Mouse (Mus musculus): ENCODE measurements around the gene Trhr2. TPM values are rescaled to one million over a fixed set of nuclear protein-coding genes. Genes with fewer than 3 reads are reported as not detected.
"Not testable (repeated sequence)": the region's sequence is repeated elsewhere in the genome, so short reads cannot be mapped to it uniquely, and the experiment has no call there.

The Trhr2 gene
- total RNA-seq, 1 experiment from 2014 or later: not detected

DNA sequence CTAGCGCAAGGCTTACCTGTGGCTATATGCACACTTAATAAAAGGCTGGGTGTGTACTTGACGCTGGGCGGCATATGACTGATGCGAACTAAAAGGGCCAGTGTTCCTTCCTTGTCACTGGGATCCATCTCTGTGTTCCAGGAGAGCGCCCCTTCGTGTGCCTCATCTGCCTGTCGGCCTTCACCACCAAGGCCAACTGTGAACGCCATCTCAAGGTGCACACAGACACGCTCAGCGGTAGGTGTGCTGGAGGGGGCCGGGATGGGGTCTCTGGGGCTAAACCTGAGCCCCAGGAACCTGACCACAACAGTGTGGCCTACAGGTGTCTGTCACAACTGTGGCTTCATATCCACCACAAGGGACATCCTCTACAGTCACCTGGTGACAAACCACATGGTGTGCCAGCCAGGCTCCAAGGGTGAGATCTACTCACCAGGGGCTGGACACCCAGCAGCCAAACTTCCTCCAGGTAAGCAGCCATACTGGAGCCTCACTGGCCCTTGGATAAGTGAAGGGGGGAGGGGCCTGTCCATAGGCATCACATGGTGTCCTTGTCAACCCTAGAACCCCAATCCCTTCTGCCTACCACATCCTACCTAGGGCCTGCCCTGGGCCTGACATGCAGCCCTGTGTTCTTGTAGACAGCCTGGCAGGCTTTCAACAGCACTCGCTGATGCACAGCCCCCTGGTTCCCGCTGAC, 25.6 kb downstream of the Trhr2 start:
- no peak for ATAC-seq (ENCODE audit: extremely low read depth, insufficient number of reproducible peaks, low FRiP score, poor library complexity, severe bottlenecking)

DNA sequence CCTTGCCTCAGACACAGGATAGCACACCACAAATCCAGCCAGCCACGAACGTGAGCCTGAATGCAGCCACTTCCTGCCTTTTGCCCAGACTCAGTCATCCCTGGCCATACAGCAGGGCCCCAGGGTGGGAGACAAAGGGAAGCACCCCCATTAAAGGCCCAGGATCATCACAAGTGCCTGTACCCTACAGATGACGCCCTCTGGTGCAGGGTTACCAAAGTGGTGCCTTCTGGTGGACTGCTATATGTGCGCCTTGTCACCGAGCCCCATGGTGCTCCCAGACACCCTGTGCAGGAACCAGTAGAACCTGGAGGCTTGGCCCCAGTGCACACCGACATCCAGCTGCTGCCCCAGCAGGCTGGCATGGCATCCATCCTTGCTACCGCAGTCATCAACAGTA, 27.0 kb downstream of the Trhr2 start:
- no peak for ATAC-seq (ENCODE audit: extremely low read depth, insufficient number of reproducible peaks, low FRiP score, poor library complexity, severe bottlenecking)

DNA sequence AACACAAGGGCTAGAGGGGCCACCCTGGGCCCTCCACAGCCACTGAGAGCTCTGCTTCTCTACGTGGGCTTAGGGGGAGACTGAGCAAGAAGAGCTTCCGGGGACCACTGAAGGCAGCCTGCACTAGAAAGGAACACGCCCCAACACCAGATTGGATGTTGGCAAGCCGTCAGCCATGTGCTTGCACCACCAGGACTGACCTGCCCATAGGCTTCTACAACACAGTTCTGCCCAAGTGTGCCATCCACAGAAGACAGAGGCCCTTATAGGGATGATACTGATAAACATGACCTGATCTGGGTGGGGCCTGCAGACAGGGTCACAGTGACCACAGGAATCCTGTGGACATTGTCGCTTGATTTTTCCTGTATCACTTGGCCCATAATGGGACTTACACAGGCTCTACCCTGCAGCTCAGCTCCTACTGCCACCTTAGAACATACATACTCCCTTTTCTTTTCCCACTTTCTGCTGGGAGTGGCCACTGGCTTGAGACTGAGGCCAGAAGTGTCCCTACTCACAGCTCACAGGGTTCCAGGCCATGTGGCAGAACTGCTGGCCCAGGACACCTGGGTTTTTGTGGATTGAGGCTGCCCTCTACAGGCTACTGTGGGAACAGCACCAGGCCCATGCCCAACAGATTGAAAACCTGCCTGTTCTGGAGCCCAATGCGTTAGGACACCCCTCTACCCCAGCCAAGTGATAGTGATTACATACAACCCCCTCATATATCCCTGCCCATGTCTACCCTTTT, 27.6 kb downstream of the Trhr2 start:
- peak; percentile 59; the same call in 1 of the 2 replicates for ATAC-seq (ENCODE audit: extremely low read depth, insufficient number of reproducible peaks, low FRiP score, poor library complexity, severe bottlenecking)

DNA sequence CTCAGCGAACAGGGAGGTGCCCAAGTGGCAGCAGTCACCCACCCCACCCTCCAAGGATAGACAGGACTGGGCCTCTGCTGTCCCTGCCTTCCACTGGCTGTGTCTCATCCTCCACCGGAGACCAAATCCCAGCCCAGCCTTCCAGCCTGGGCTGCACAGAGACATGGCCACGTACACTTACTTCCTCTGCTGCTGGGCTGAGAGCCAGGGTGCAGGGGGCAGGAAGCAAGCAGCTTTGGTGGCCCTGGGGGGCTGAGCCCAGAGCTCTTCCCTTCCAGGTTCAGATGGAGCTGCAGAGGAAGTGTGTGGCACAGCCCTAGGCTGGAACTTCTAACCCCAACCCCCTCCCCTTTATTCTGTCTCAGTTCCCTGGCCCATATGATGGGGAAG, 29.4 kb downstream of the Trhr2 start:
- ATAC-seq (ENCODE audit: extremely low read depth, insufficient number of reproducible peaks, low FRiP score, poor library complexity, severe bottlenecking): no peak

DNA sequence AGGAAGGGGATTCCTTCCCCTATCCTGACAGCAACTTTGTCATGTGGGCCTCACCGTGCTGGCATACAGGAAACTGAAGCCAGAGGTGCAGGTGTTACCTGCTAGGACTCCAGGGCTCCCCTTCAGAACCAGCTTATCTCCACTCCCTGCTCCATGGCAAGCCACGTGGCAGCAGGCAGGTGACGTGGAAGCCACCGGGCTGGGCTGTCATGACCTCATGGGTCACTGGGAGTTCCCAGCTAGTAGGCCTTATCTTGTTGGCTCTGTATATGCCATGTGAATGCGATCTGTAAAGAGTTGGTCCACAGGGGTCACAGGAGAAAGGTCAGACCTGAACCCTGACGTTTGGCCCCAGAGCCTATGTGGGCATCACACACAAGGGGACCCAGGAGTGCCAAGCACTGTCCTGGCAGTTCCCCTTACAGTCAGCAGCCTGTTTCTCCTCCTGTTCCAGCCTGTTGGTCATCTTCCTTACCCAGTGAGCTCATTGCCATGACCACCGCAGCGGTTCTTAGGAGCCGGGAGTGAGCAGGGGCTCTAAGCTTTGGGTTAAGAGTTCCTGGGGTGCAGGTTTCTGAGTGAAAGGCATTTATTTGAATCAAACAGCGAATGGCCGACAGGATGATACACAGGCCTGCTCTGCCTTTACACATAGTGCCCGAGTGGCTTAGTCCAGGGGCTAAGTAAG, 30.0 kb downstream of the Trhr2 start:
- no peak for ATAC-seq (ENCODE audit: extremely low read depth, insufficient number of reproducible peaks, low FRiP score, poor library complexity, severe bottlenecking)

DNA sequence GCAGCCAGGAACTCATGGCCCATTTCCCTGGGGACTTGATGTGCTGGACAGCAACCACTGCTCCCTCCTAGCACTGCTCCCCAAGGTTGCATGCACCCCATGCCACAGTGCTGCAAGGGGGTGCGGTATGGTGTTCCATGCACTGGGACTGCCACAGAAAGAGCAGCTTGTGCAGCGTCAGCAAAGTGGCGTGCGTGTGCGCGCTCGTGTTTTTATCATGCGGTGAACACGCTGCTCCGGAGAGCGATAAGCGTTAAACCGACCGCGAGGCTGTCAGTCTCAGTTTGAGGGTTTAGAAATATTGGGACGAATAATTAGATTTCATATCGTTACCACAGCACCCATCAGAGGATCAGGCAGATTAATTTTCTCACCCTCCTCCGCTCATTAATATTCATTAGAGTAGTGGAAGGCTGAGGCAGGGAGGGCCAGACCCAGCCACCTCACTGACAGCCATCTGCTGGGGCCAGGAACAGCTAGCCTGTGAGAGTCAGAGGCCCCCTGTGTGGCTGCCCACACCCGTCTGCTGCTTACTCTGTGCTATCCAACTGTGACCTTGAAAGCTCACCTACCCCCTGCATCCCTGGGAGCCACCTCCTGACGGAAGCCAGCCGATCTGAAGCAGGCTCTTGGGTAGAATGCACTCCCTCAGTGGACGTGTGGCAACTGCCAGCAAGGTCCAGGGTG, 30.9 kb downstream of the Trhr2 start:
- ATAC-seq (ENCODE audit: extremely low read depth, insufficient number of reproducible peaks, low FRiP score, poor library complexity, severe bottlenecking): no peak

DNA sequence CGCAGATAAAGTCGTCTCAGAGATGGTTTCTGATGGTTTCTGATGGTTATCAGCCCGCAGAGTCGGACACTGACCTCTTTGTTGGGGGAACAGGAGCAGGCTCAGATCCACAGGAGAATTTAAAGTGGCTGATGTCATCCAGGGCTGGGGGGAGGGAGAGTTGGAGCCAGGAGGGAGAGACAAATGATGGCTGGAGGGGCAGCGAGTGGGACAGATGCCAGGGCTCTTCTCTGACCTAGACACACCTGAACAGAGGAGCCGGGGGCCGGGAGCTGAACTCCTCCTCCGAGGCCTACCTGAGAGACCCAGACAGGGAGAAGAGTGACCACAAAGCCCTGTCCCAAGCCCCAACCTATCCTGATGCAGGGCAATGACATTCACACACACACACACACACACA, 31.5 kb downstream of the Trhr2 start:
- ATAC-seq (ENCODE audit: extremely low read depth, insufficient number of reproducible peaks, low FRiP score, poor library complexity, severe bottlenecking): no peak

DNA sequence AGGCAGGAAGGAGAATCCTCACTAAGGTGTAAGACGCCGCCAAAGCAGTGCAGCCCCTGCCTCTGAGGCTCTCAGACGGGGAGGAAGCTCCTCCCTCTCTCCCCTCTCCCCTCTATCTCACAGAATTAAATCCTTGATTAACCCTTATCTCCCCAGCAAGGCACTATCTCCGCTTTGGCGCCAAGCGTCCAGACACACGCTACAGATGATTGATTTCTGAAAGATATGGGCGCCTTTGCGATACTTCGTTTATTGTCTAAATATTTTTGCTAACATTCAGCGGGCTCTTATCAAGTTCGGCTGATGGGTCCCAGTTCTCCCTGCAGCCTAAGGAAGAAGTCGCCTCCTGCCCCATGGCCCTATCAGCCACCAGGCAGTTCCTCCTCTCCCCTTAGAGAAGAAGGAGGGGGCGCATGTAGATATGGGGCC, 34.4 kb downstream of the Trhr2 start:
- ATAC-seq (ENCODE audit: extremely low read depth, insufficient number of reproducible peaks, low FRiP score, poor library complexity, severe bottlenecking): no peak

DNA sequence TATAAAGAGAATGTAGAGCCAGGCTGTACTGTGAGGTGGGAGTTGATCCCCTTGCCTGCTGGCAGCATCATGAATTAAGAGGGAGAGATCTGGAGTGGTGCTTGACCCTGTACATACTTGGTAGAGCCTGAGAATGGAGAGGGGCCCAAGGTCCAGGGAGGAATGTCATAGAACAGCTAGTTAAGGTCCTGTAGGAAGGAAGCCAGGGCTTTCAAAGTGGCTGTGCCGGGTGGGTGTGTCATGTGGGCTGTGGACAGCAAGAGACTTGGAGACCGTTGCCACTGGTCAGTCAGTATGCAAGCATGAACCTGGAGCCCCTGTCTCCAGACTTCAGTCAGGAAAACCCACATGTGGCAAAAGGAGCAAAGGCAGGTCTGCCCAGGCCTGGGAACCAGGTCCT, 35.4 kb downstream of the Trhr2 start:
- ATAC-seq (ENCODE audit: extremely low read depth, insufficient number of reproducible peaks, low FRiP score, poor library complexity, severe bottlenecking): no peak

DNA sequence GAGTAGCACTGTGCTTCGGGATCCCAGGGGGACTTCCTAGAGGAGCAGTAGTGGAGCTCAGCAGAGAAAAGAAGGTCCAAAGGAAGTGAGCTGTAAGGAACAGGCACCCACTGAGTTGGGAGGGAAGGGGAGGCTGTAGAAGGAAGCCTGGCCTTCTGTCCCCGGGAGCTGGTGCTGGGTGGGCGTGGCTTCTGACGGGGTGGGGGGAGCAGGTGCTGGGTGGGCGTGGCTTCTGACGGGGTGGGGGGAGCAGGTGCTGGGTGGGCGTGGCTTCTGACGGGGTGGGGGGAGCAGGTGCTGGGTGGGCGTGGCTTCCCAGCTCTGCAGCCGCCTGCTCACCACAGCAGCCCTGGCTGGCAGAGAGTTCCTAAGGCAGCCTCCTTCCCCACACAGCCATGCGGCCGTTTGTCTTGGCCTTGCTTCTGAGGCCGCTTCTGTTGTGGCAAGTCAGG, 36.6 kb downstream of the Trhr2 start:
- ATAC-seq (ENCODE audit: extremely low read depth, insufficient number of reproducible peaks, low FRiP score, poor library complexity, severe bottlenecking): not testable (repeated sequence)

DNA sequence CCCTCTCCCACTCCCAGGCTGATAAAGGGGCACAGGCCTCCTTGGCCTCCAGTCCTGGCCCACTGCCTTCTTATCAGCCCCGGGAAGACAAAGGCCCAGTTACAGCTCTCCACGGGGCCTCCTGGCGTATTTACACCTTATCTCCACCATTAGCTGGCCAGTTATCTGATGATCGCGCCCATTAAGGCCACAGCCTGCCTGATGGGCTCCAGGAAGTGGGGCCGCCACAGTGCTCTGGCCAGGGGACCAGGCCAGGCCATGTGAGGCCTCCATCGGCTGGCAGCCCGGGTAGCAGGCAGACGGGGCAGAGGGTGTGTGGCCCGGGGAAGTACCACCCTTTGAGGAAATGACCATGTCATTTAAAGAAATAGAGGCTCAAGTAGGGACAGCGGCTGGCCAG, 37.8 kb downstream of the Trhr2 start:
- ATAC-seq (ENCODE audit: extremely low read depth, insufficient number of reproducible peaks, low FRiP score, poor library complexity, severe bottlenecking): no peak

DNA sequence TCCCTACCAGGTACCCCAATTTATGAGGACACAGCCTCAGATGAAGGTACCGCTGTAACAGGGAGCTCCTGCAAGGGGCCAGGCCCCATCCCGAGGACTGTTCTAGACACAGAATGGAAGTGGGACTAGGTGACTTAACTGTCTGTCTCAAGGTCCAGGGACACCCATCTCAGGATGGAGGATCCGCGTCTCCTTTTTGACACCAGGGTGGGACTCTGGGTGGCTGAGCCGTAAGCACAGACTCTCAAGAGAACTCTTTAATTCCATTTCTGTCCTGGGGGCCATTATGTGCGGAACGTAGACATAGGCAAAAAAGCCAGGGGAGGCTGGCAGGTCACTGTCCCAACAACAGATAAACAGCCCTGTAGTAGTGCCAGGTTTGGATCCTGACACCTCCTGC, 38.4 kb downstream of the Trhr2 start:
- no peak for ATAC-seq (ENCODE audit: extremely low read depth, insufficient number of reproducible peaks, low FRiP score, poor library complexity, severe bottlenecking)

DNA sequence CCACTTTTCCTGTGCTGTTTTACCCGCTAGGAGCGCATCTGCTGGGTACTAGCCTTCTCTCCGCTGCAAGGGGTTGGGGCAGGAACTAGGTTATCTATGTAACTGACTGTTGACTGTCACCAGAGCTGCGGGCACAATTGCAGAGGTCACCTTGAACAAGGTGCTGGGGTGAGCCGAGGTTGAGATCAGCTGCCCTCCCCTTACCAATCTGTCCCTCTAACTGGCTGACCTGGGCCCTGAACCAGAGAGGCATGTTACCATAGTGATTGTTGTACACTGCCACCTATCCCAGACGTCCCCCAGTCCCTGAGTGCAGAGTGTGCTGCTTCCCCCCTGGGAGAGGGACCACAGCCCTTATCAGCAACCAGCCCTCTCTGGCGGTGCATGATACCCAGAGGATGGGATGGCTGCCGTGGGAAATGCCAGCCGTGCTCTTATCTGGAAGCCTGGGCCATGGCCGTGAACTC, 39.1 kb downstream of the Trhr2 start:
- no peak for ATAC-seq (ENCODE audit: extremely low read depth, insufficient number of reproducible peaks, low FRiP score, poor library complexity, severe bottlenecking)

DNA sequence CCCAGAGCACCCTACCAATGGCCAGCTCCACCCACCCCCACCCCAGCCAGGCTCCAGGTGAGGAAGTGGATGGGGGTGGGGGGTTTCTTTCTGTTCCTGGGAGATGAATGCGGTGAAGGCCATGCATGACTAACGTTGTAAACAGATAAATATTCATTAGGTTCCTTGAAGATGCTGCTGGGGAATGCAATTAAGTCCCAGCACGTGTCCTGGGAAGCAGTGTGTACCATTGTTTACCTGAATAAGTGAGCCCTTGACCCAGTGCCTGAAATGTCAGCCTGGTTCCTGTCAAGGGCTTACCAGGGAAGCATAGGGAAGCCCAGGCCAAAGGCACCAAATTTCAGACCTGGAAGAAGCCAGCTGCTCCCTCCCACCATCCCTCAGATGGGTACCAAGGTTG, 40.0 kb downstream of the Trhr2 start:
- no peak for ATAC-seq (ENCODE audit: extremely low read depth, insufficient number of reproducible peaks, low FRiP score, poor library complexity, severe bottlenecking)

DNA sequence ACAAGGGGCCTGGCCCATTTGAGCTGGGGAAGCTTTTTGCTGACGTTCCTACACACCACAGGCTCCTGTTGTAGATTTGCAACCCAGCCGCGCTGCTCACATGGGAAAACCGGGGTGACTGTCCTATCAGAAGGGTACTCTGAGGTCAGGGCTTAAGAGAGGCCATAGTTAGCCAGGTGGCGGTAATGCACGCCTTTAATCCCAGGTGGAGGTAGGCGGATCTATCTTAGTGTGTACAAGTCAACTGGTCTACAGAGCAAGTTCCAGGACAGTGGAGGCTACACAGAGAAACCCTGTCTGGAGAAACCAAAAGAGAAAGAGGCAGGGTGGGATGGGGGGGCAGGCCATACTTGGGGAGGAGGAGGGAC, 40.9 kb downstream of the Trhr2 start:
- ATAC-seq (ENCODE audit: extremely low read depth, insufficient number of reproducible peaks, low FRiP score, poor library complexity, severe bottlenecking): no peak

DNA sequence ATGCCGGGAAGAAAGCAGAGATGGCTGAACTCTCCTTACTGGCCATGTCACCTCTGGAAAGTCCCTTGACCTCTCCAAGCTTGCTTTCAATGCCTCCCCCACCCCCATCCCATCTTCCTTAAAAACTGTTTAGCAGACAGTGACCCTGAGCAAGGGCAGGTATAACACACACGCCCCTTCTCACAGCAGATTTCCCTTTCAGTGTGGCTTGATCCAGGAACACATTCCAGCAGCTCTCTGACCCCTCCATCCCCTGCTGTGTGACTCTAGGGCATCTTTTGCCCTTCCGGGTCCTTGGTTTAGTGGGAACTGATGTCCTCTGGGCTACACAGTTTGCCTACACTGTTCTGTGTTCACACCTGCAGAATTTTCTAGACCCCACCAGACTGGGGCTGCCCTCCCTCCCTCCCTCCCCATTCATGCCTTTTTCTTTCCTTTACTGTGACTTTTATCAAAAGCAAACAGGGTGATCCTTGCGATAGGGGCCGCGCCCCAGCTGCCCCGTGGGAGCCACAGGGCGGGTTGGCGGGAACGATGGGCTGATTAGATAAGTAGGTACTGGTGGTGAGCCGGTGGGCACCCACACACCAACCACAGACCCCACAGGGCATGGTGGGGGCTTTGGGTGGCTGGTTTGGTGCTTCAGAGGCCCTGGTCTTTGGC, 41.4 kb downstream of the Trhr2 start:
- ATAC-seq (ENCODE audit: extremely low read depth, insufficient number of reproducible peaks, low FRiP score, poor library complexity, severe bottlenecking): no peak

DNA sequence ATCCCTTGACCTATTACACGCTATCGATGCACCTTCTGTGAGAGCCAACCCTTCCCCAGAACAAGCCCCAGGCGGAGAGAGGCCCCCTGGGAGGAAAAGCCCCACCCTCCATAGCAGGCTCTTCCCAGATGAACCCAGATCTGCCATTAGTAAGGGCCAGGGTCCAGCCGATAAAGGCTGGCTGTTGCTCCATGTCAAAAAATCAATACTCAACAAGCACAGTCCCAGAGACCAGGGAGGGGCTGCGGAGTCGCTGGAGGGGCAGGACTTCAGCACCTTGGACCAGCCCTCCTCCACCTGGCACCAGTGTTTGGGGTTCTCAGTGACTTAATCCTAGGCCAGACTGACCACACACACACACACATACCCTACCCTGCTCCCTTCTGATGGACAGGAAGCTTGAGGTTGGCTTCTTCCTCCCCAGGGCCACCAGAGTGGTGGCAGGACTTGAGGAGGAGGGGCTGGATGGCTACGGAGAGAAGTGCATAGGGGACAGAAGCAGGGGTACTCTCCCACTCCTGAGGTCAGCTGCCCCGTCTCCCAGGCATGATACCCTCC, 42.5 kb downstream of the Trhr2 start:
- no peak for ATAC-seq (ENCODE audit: extremely low read depth, insufficient number of reproducible peaks, low FRiP score, poor library complexity, severe bottlenecking)

DNA sequence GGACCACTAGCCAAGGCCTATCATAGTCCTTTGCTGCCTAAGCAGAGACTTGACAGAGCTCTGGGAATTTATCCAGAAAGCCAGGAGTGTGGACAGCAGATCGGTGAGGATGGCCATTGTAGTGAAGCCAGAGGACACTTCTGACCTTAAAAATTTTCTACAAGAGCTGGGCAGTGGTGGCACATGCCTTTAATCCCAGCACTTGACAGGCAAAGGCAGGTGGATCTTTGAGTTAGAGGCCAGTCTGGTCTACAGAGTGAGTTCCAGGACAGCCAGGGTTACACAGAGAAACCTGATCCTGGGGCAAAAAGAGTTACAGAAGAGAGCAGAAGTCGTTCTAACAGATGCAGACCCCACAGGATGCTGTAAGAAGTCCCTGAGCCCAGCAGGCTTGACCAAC, 44.1 kb downstream of the Trhr2 start:
- no peak for ATAC-seq (ENCODE audit: extremely low read depth, insufficient number of reproducible peaks, low FRiP score, poor library complexity, severe bottlenecking)

Measured in neutrophil, adult 5-6 weeks (primary cell).